Mouse (Mus musculus) CD4-positive, CD25-positive, alpha-beta regulatory T cell, adult 2 months (primary cell): Measurements from ENCODE around the gene Hnrnpf.
A peak's percentile ranks its signal among the peaks of the same experiment; 100 is the strongest.

Source experiments
- DNase-seq: peaks from one replicate; pipeline ENCODE4 v3.0.0-alpha.2; 2012; ENCODE audit warnings: low read depth, low spot score

Gene Hnrnpf

GRCm38 (mm10) chr6:117891369-117892160 lies 8.6 kb upstream of the Hnrnpf start:
- DNase-seq = peak; percentile 70

- no peak for DNase-seq
These were observed 7.7 kb upstream of the Hnrnpf start for GRCm38 (mm10) chr6:117892386-117892785.

- no peak for DNase-seq
These were observed 6.7 kb upstream of the Hnrnpf start for GRCm38 (mm10) chr6:117893435-117893834.

GRCm38 (mm10) chr6:117897800-117898199 lies 2.3 kb upstream of the Hnrnpf start:
- no peak for DNase-seq

GRCm38 (mm10) chr6:117901510-117902402 lies 1.6 kb downstream of the Hnrnpf start:
- DNase-seq = peak; percentile 46

- DNase-seq = peak; percentile 30
These were observed 2.4 kb downstream of the Hnrnpf start for GRCm38 (mm10) chr6:117902556-117902955.

GRCm38 (mm10) chr6:117903836-117904235 lies 3.7 kb downstream of the Hnrnpf start:
- no peak for DNase-seq

GRCm38 (mm10) chr6:117905260-117905930 lies 5.3 kb downstream of the Hnrnpf start:
- DNase-seq = no peak

- DNase-seq = no peak
These were observed 5.9 kb downstream of the Hnrnpf start for GRCm38 (mm10) chr6:117906015-117906531.

- peak; percentile 99 for DNase-seq
These were observed 6.6 kb downstream of the Hnrnpf start for GRCm38 (mm10) chr6:117906590-117907271.

- DNase-seq = peak; percentile 97
These were observed 7.3 kb downstream of the Hnrnpf start for GRCm38 (mm10) chr6:117907301-117907978.

GRCm38 (mm10) chr6:117907979-117908355 lies 7.8 kb downstream of the Hnrnpf start:
- no peak for DNase-seq

GRCm38 (mm10) chr6:117908424-117908900 lies 8.3 kb downstream of the Hnrnpf start:
- DNase-seq = peak; percentile 56

GRCm38 (mm10) chr6:117910120-117910661 lies 10.1 kb downstream of the Hnrnpf start:
- no peak for DNase-seq

- DNase-seq = no peak
These were observed 14.4 kb downstream of the Hnrnpf start for GRCm38 (mm10) chr6:117914541-117914940.

- no peak for DNase-seq
These were observed 16.1 kb downstream of the Hnrnpf start for GRCm38 (mm10) chr6:117916205-117916736.

- DNase-seq = peak; percentile 90
These were observed 16.8 kb downstream of the Hnrnpf start for GRCm38 (mm10) chr6:117916737-117917426.

- DNase-seq = peak; percentile 81
These were observed 17.5 kb downstream of the Hnrnpf start for GRCm38 (mm10) chr6:117917576-117917975.

- peak; percentile 22 for DNase-seq
These were observed 17.9 kb downstream of the Hnrnpf start for GRCm38 (mm10) chr6:117918043-117918442.
